Mouse (Mus musculus): ENCODE data around the gene Cog1.

DNA sequence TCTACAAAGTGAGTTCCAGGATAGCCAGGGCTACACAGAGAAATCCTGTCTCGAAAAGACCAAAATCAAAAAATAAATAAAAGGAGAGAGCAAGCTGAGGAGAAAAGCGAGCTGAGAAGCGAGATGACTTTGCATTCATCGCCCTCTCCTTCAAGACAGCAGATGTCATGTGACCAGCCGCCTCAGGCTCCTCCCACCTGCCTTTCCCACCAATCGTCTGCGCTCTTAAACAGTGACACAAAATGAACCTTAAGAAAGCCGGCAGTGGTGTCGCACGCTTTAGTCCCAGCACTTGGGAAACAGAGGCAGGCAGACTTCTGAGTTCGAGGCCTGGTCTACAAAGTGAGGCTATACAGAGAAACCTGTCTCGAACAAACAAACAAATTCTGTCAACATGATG lies 41.4 kb upstream of the Cog1 start:
- TF ChIP-seq CTCF (IDR thresholded peaks at IDR 0.05; ENCODE audit: borderline replicate concordance, extremely low read depth, insufficient read depth, insufficient read length): no peak
- no peak for TF ChIP-seq POLR2A (IDR thresholded peaks at IDR 0.05; ENCODE audit: borderline replicate concordance, extremely low read depth, insufficient read depth, insufficient read length, poor library complexity, severe bottlenecking)

Data from brain, embryonic 14.5 days (tissue).